Mouse (Mus musculus) midbrain, embryonic 16.5 days (tissue): ENCODE measurements around the gene Tcf7. TPM values are rescaled to one million over a fixed set of nuclear protein-coding genes. Genes with fewer than 3 reads are reported as not detected.

Experiments
- ATAC-seq: fragments of 200-750 bp; cut with Nextera tagmentation; 2 replicates; pipeline ENCODE4 v1.8.0; 2017; ENCODE audit warnings: moderate TSS enrichment
- H3K27ac ChIP-seq: fragments of 300-500 bp; sonication (generic); 2 replicates; pipeline ENCODE4 v1.5.1; 2014; ENCODE audit warnings: mild to moderate bottlenecking, low read length, mixed read lengths
- H3K27me3 ChIP-seq: fragments of 300-500 bp; sonication (generic); 2 replicates; pipeline ENCODE4 v1.6.1; 2014; ENCODE audit warnings: low read depth, low read length, mixed read lengths; ENCODE audit not compliant: control insufficient read depth, insufficient read depth
- H3K36me3 ChIP-seq: fragments of 300-500 bp; sonication (generic); 2 replicates; pipeline ENCODE4 v1.6.1; 2014; ENCODE audit warnings: mild to moderate bottlenecking, low read length, moderate library complexity, mixed read lengths; ENCODE audit not compliant: control insufficient read depth, insufficient read depth
- H3K4me1 ChIP-seq: fragments of 300-500 bp; sonication (generic); 2 replicates; pipeline ENCODE4 v1.6.1; 2014; ENCODE audit warnings: mild to moderate bottlenecking, low read length, mixed read lengths; ENCODE audit not compliant: control insufficient read depth, insufficient read depth
- H3K4me2 ChIP-seq: fragments of 300-500 bp; sonication (generic); 2 replicates; pipeline ENCODE4 v1.6.1; 2014; ENCODE audit warnings: mild to moderate bottlenecking, low read length, mixed read lengths
- H3K4me3 ChIP-seq: fragments of 300-500 bp; sonication (generic); 2 replicates; pipeline ENCODE4 v1.5.1; 2014; ENCODE audit warnings: low read depth, mild to moderate bottlenecking, low read length, moderate library complexity, mixed read lengths
- H3K9ac ChIP-seq: fragments of 300-500 bp; sonication (generic); 2 replicates; pipeline ENCODE4 v1.6.1; 2014; ENCODE audit warnings: low read depth, low read length, mixed read lengths
- H3K9me3 ChIP-seq: fragments of 300-500 bp; sonication (generic); replicated peaks from 2 replicates; pipeline ENCODE4 v1.6.1; 2014; ENCODE audit warnings: mild to moderate bottlenecking, low read length, mixed read lengths; ENCODE audit not compliant: control insufficient read depth, poor library complexity, severe bottlenecking
- WGBS: fragments of 180-500 bp; shearing (Covaris S2); extraction: QIAGEN DNeasy Blood & Tissue Kit; methylation state at CpG from one replicate; pipeline ENCODE4 v1.1.7; 2014; 5-methylcytosine and 5-hydroxymethylcytosine counted together
- polyA plus RNA-seq: library from polyadenylated mRNA; unstranded; fragments of >200 nt; fragmentation: Nextera tagmentation; extraction: Ambion mirVana; gene quantifications from 2 replicates; pipeline ENCODE4 v1.2.1, GENCODE M21; 2015

Tcf7 gene
- polyA plus RNA-seq, 1 experiment from 2014 or later: 2.3 TPM

GRCm38 (mm10) chr11:52249452-52249851, 33.4 kb downstream of the Tcf7 start:
- no peak for ATAC-seq
- no peak overlapping the region for H3K4me3 ChIP-seq
- no peaks in the 10 kb centered on the region for H3K27me3 ChIP-seq
- no peak overlapping the region for H3K27ac ChIP-seq
- peaks cover 9% of the 10 kb centered on the region for H3K36me3 ChIP-seq
- 87% methylated on average over 2 of the region's 2 CpGs for WGBS
- H3K4me1 ChIP-seq: no peaks in the 10 kb centered on the region
- no peak overlapping the region for H3K9ac ChIP-seq
- no peaks in the 10 kb centered on the region for H3K9me3 ChIP-seq
- H3K4me2 ChIP-seq: no peak overlapping the region

GRCm38 (mm10) chr11:52240898-52241542, 41.8 kb downstream of the Tcf7 start:
- no peaks in the 10 kb centered on the region for H3K4me1 ChIP-seq
- H3K27me3 ChIP-seq: no peaks in the 10 kb centered on the region
- H3K36me3 ChIP-seq: peaks cover 20% of the 10 kb centered on the region
- no peak for ATAC-seq
- no peak overlapping the region for H3K4me3 ChIP-seq
- H3K9ac ChIP-seq: no peak overlapping the region
- no peaks in the 10 kb centered on the region for H3K9me3 ChIP-seq
- 87% methylated on average over 4 of the region's 4 CpGs for WGBS
- H3K4me2 ChIP-seq: no peak overlapping the region
- no peak overlapping the region for H3K27ac ChIP-seq

GRCm38 (mm10) chr11:52234509-52234908, 48.3 kb downstream of the Tcf7 start:
- H3K36me3 ChIP-seq: peaks cover 9% of the 10 kb centered on the region; the same call in 1 of the 2 replicates
- H3K4me1 ChIP-seq: peaks cover 19% of the 10 kb centered on the region
- no peak for ATAC-seq
- no peak overlapping the region for H3K4me3 ChIP-seq
- no peaks in the 10 kb centered on the region for H3K27me3 ChIP-seq
- no peak overlapping the region for H3K4me2 ChIP-seq
- no peaks in the 10 kb centered on the region for H3K9me3 ChIP-seq
- no peak overlapping the region for H3K27ac ChIP-seq
- H3K9ac ChIP-seq: no peak overlapping the region

- H3K9ac ChIP-seq: no peak overlapping the region
- 97% methylated on average over 1 of the region's 1 CpGs for WGBS
These were observed 48.9 kb downstream of the Tcf7 start for GRCm38 (mm10) chr11:52233906-52234305.

GRCm38 (mm10) chr11:52233043-52233653, 49.7 kb downstream of the Tcf7 start:
- Histone ChIP-seq H3K4me2 (peak overlapping the region; percentile 57), H3K27me3 (no peaks in the 10 kb centered on the region), H3K4me3 (peak overlapping the region; percentile 56), H3K9ac (peak overlapping the region; percentile 88), H3K27ac (no peak overlapping the region), H3K9me3 (no peaks in the 10 kb centered on the region), H3K4me1 (peaks cover 19% of the 10 kb centered on the region), H3K36me3 (peaks cover 7% of the 10 kb centered on the region; the same call in 1 of the 2 replicates)
- WGBS: 36% methylated on average over 3 of the region's 3 CpGs
- ATAC-seq: no peak

More at GRCm38 (mm10) chr11:52233906-52234305, 48.9 kb downstream of the Tcf7 start:
- no peak overlapping the region for H3K4me3 ChIP-seq
- no peak for ATAC-seq
- peak overlapping the region; percentile 57; the same call in 1 of the 2 replicates for H3K4me2 ChIP-seq
- H3K36me3 ChIP-seq: peaks cover 9% of the 10 kb centered on the region; the same call in 1 of the 2 replicates
- H3K27me3 ChIP-seq: no peaks in the 10 kb centered on the region
- no peak overlapping the region for H3K27ac ChIP-seq
- peaks cover 19% of the 10 kb centered on the region for H3K4me1 ChIP-seq
- H3K9me3 ChIP-seq: no peaks in the 10 kb centered on the region

- Histone ChIP-seq H3K9me3 (no peaks in the 10 kb centered on the region), H3K27me3 (no peaks in the 10 kb centered on the region), H3K4me2 (peak within 1 kb of the TSS; percentile 68), H3K9ac (peak within 1 kb of the TSS; percentile 88), H3K4me3 (peak within 1 kb of the TSS; percentile 56), H3K4me1 (peaks cover 19% of the 10 kb centered on the region), H3K36me3 (no peaks in the 10 kb centered on the region), H3K27ac (peak within 1 kb of the TSS; percentile 100)
- peak; percentile 94 for ATAC-seq
- under 1% methylated on average over 86 of the region's 87 CpGs for WGBS
These were observed 50.9 kb downstream of the Tcf7 start, which contains the start of gene Skp1a for GRCm38 (mm10) chr11:52231606-52232541. Gene Skp1a, plus strand, starts transcription at chr11:52231995.

- Histone ChIP-seq H3K4me1 (peaks cover 19% of the 10 kb centered on the region), H3K9me3 (no peaks in the 10 kb centered on the region), H3K36me3 (no peaks in the 10 kb centered on the region), H3K4me2 (peak overlapping the region; percentile 68), H3K9ac (no peak overlapping the region), H3K4me3 (peak overlapping the region; percentile 56), H3K27me3 (no peaks in the 10 kb centered on the region), H3K27ac (peak overlapping the region; percentile 100)
- 61% methylated on average over 5 of the region's 5 CpGs for WGBS
- ATAC-seq: no peak
These were observed 52.1 kb downstream of the Tcf7 start for GRCm38 (mm10) chr11:52230694-52231093.

GRCm38 (mm10) chr11:52228722-52229448, 53.9 kb downstream of the Tcf7 start:
- Histone ChIP-seq H3K27ac (no peak overlapping the region), H3K9me3 (no peaks in the 10 kb centered on the region), H3K36me3 (no peaks in the 10 kb centered on the region), H3K4me2 (no peak overlapping the region), H3K9ac (no peak overlapping the region), H3K4me1 (peaks cover 12% of the 10 kb centered on the region), H3K4me3 (no peak overlapping the region), H3K27me3 (peaks cover 2% of the 10 kb centered on the region; the same call in 1 of the 2 replicates)
- ATAC-seq: no peak
- 87% methylated on average over 7 of the region's 7 CpGs for WGBS
